Comparison of ENCODE assay signal across 25 mouse cellular contexts in the genomic region with DNA sequence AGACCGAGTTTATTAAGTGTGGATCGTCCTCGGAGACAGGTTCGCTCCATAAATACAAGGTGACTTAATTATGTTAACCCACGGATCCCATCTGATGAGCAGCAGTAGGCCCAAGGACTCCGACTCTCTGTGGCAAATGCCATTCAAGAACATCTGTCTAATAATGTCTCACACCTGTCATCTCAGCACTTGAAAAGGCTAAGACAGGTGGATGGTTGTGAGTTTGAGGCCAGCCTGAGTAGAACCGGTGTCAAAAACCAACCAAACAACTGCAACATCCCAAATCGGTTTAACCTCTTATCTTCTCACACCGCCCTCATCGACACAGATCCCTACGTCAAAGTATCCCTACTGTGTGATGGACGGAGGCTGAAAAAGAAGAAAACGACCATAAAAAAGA. TPM values are rescaled to one million over a fixed set of nuclear protein-coding genes. Genes with fewer than 3 reads are reported as not detected.
"Had no signal": no experiment of that assay in that cellular context is flagged by ENCODE, and none has a peak within 500 bp of the region (broad histone marks: within the 10 kb centered on the region; RNA-seq: fewer than 3 reads in every experiment).

No protein-coding gene starts in this region.

- H3K9ac ChIP-seq: embryonic facial prominence, embryonic 12.5 days; embryonic facial prominence, embryonic 13.5 days; embryonic facial prominence, embryonic 15.5 days; forebrain, embryonic 12.5 days; forebrain, postnatal 0 days had no signal

- H3K36me3 ChIP-seq: embryonic facial prominence, embryonic 10.5 days; embryonic facial prominence, embryonic 12.5 days; embryonic facial prominence, embryonic 13.5 days; embryonic facial prominence, embryonic 15.5 days; forebrain, embryonic 10.5 days; forebrain, embryonic 12.5 days had no signal

- H3K9me3 ChIP-seq: embryonic facial prominence, embryonic 10.5 days; embryonic facial prominence, embryonic 12.5 days; embryonic facial prominence, embryonic 13.5 days; embryonic facial prominence, embryonic 15.5 days; forebrain, embryonic 10.5 days; forebrain, embryonic 12.5 days had no signal

- H3K27me3 ChIP-seq: embryonic facial prominence, embryonic 12.5 days; embryonic facial prominence, embryonic 13.5 days; embryonic facial prominence, embryonic 15.5 days; forebrain, embryonic 12.5 days had no signal

- ATAC-seq: forebrain, embryonic 14.5 days had no signal

- H3K4me2 ChIP-seq: embryonic facial prominence, embryonic 12.5 days; embryonic facial prominence, embryonic 13.5 days; embryonic facial prominence, embryonic 15.5 days; forebrain, embryonic 12.5 days had no signal

- H3K4me1 ChIP-seq: embryonic facial prominence, embryonic 12.5 days; embryonic facial prominence, embryonic 13.5 days; embryonic facial prominence, embryonic 15.5 days had no signal

- H3K27ac ChIP-seq: embryonic facial prominence, embryonic 10.5 days; embryonic facial prominence, embryonic 12.5 days; embryonic facial prominence, embryonic 13.5 days; embryonic facial prominence, embryonic 15.5 days; forebrain, embryonic 10.5 days; forebrain, embryonic 12.5 days; gastrocnemius, adult 2 months; heart, adult 2 months had no signal

- H3K4me3 ChIP-seq: embryonic facial prominence, embryonic 10.5 days; embryonic facial prominence, embryonic 12.5 days; embryonic facial prominence, embryonic 13.5 days; embryonic facial prominence, embryonic 15.5 days; erythroblast, embryonic 14.5 days; forebrain, embryonic 10.5 days; forebrain, embryonic 12.5 days; gastrocnemius, adult 2 months; heart, adult 2 months had no signal

- DNase-seq: embryo, embryonic 11 days; gastrocnemius, adult 2 months; gastrocnemius, postnatal 10 days; gastrocnemius, postnatal 14 days; gastrocnemius, postnatal 25 days; gastrocnemius, postnatal 36 days; heart, adult 18-20 months; heart, adult 2 months had no signal

RNA-seq across cellular contexts. Expression of a gene that starts 20.7 kb away (rescaled TPM):
- polyA plus RNA-seq: erythroblast, embryonic 14.5 days; forebrain, embryonic 11.5 days; heart, adult 2 months had no signal

RNA-seq across cellular contexts. Expression of a gene that starts 50.1 kb away (rescaled TPM):
- total RNA-seq: common myeloid progenitor, adult 5-6 weeks; gastrocnemius, adult 18-20 months; gastrocnemius, adult 2 months; gastrocnemius, adult 8-10 months; gastrocnemius, postnatal 14 days; gastrocnemius, postnatal 25 days; gastrocnemius, postnatal 36 days; gastrocnemius, postnatal 4 days; granulocyte monocyte progenitor cell, adult 5-6 weeks; heart, adult 18-20 months; heart, adult 8-10 months had no signal
- polyA plus RNA-seq: erythroblast, embryonic 14.5 days; gonadal fat pad, adult 2 months; heart, adult 2 months had no signal
